In genomic region chr12:110850929-110851256, GRCm38 (mm10) we compare ENCODE assay signal across 8 mouse cellular contexts. TPM values are rescaled to one million over a fixed set of nuclear protein-coding genes. Genes with fewer than 3 reads are reported as not detected.
DNase-seq lines count a peak whose midpoint lies in the region; ATAC-seq and TF ChIP-seq lines count a peak whose summit lies in the region.

No protein-coding gene starts in this region.

- peak overlapping the region; percentile 84 for H3K4me2 ChIP-seq in lung, embryonic 14.5 days
- H3K4me2 ChIP-seq in embryonic facial prominence, embryonic 12.5 days (replicated peaks): peak overlapping the region; percentile 79
- H3K4me2 ChIP-seq in intestine, embryonic 16.5 days (ENCODE audit: low read depth, low read length): peak overlapping the region; percentile 67
- peak overlapping the region; percentile 81 for H3K4me2 ChIP-seq in neural tube, embryonic 12.5 days (replicated peaks)

- no peaks in the 10 kb centered on the region for H3K27me3 ChIP-seq in lung, embryonic 14.5 days (ENCODE audit: insufficient read depth, low read length)
- H3K27me3 ChIP-seq in embryonic facial prominence, embryonic 12.5 days: 0 out of 2 replicates have a peak, but pooled peaks cover 5% of the 10 kb centered on the region
- H3K27me3 ChIP-seq in intestine, embryonic 16.5 days (replicated peaks; ENCODE audit: control insufficient read depth, insufficient read depth, low read length): no peaks in the 10 kb centered on the region
- no peaks in the 10 kb centered on the region for H3K27me3 ChIP-seq in neural tube, embryonic 12.5 days (replicated peaks)

- DNase-seq in lung, embryonic 14.5 days: peak; percentile 44
- DNase-seq in lung, postnatal 36 days: no peak
- no peak for DNase-seq in urinary bladder, postnatal 14 days (ENCODE audit: low spot score)
- DNase-seq in right cerebral cortex, postnatal 4 days: no peak
- DNase-seq in T-cell, adult 2 months (ENCODE audit: low spot score): no peak

- H3K27ac ChIP-seq in lung, embryonic 14.5 days (ENCODE audit: low read depth): peak overlapping the region; percentile 72
- H3K27ac ChIP-seq in embryonic facial prominence, embryonic 12.5 days: peak overlapping the region; percentile 80
- peak overlapping the region; percentile 58 for H3K27ac ChIP-seq in intestine, embryonic 16.5 days (ENCODE audit: low read length)
- H3K27ac ChIP-seq in neural tube, embryonic 12.5 days: no peak overlapping the region

- 11% methylated on average over 9 of the region's 9 CpGs for WGBS in lung, embryonic 14.5 days
- WGBS in embryonic facial prominence, embryonic 12.5 days: 17% methylated on average over 9 of the region's 9 CpGs
- WGBS in intestine, embryonic 16.5 days: 12% methylated on average over 9 of the region's 9 CpGs
- WGBS in neural tube, embryonic 12.5 days: 18% methylated on average over 9 of the region's 9 CpGs

- H3K9me3 ChIP-seq in lung, embryonic 14.5 days (ENCODE audit: low read depth, low read length): no peaks in the 10 kb centered on the region
- no peaks in the 10 kb centered on the region for H3K9me3 ChIP-seq in embryonic facial prominence, embryonic 12.5 days
- no peaks in the 10 kb centered on the region for H3K9me3 ChIP-seq in intestine, embryonic 16.5 days (ENCODE audit: control insufficient read depth, low read length)
- no peaks in the 10 kb centered on the region for H3K9me3 ChIP-seq in neural tube, embryonic 12.5 days

- peaks cover 10% of the 10 kb centered on the region for H3K36me3 ChIP-seq in lung, embryonic 14.5 days (ENCODE audit: insufficient read depth)
- peaks cover 13% of the 10 kb centered on the region for H3K36me3 ChIP-seq in embryonic facial prominence, embryonic 12.5 days
- no peaks in the 10 kb centered on the region for H3K36me3 ChIP-seq in intestine, embryonic 16.5 days (ENCODE audit: control insufficient read depth, insufficient read depth, low read length)
- peaks cover 10% of the 10 kb centered on the region for H3K36me3 ChIP-seq in neural tube, embryonic 12.5 days

- peak overlapping the region; percentile 87 for H3K9ac ChIP-seq in lung, embryonic 14.5 days
- H3K9ac ChIP-seq in embryonic facial prominence, embryonic 12.5 days: peak overlapping the region; percentile 95
- H3K9ac ChIP-seq in intestine, embryonic 16.5 days (ENCODE audit: low read depth, low read length): peak overlapping the region; percentile 89
- peak overlapping the region; percentile 96 for H3K9ac ChIP-seq in neural tube, embryonic 12.5 days

- H3K4me3 ChIP-seq in lung, embryonic 14.5 days (ENCODE audit: low read depth, low read length): peak overlapping the region; percentile 91
- peak overlapping the region; percentile 93 for H3K4me3 ChIP-seq in embryonic facial prominence, embryonic 12.5 days
- H3K4me3 ChIP-seq in intestine, embryonic 16.5 days (ENCODE audit: low read length): peak overlapping the region; percentile 76
- peak overlapping the region; percentile 96 for H3K4me3 ChIP-seq in neural tube, embryonic 12.5 days

- no peak for ATAC-seq in lung, embryonic 14.5 days (ENCODE audit: insufficient read depth)
- ATAC-seq in embryonic facial prominence, embryonic 12.5 days (ENCODE audit: insufficient number of reproducible peaks, insufficient read depth, low FRiP score, low TSS enrichment): no peak
- peak; percentile 29 for ATAC-seq in intestine, embryonic 16.5 days
- ATAC-seq in neural tube, embryonic 12.5 days (ENCODE audit: low FRiP score, low read depth): no peak

- H3K4me1 ChIP-seq in lung, embryonic 14.5 days (ENCODE audit: insufficient read depth): peaks cover 10% of the 10 kb centered on the region
- peaks cover 12% of the 10 kb centered on the region for H3K4me1 ChIP-seq in embryonic facial prominence, embryonic 12.5 days
- H3K4me1 ChIP-seq in intestine, embryonic 16.5 days (ENCODE audit: control insufficient read depth, insufficient read depth, low read length): peaks cover 21% of the 10 kb centered on the region
- H3K4me1 ChIP-seq in neural tube, embryonic 12.5 days: peaks cover 13% of the 10 kb centered on the region

- TF ChIP-seq CTCF in lung, embryonic 14.5 days (IDR thresholded peaks at IDR 0.05; ENCODE audit: low read depth): no peak

RNA-seq across cellular contexts. Expression of gene Zfp839, which starts 0.8 kb away (rescaled TPM):
- polyA plus RNA-seq in lung, embryonic 14.5 days (2014; fragmentation: Nextera tagmentation; extraction: Ambion mirVana): 4.4 and 5.2 TPM in 2 replicates
- polyA plus RNA-seq in embryonic facial prominence, embryonic 12.5 days (2016; fragmentation: Nextera tagmentation; extraction: Ambion mirVana): 8.9 and 9.0 TPM in 2 replicates
- 3.7 and 4.9 TPM in 2 replicates for polyA plus RNA-seq in intestine, embryonic 16.5 days (2015; fragmentation: Nextera tagmentation; extraction: Ambion mirVana)
- polyA plus RNA-seq in neural tube, embryonic 12.5 days (2016; fragmentation: Nextera tagmentation; extraction: Ambion mirVana): 5.7 and 5.9 TPM in 2 replicates

RNA-seq across cellular contexts. Expression of gene Mok, which starts 10.2 kb away (rescaled TPM):
- 5.8 and 5.9 TPM in 2 replicates for polyA plus RNA-seq in lung, embryonic 14.5 days (2014; fragmentation: Nextera tagmentation; extraction: Ambion mirVana)
- 6.2 and 7.2 TPM in 2 replicates for polyA plus RNA-seq in embryonic facial prominence, embryonic 12.5 days (2016; fragmentation: Nextera tagmentation; extraction: Ambion mirVana)
- 1.7 and 2.9 TPM in 2 replicates for polyA plus RNA-seq in intestine, embryonic 16.5 days (2015; fragmentation: Nextera tagmentation; extraction: Ambion mirVana)
- polyA plus RNA-seq in neural tube, embryonic 12.5 days (2016; fragmentation: Nextera tagmentation; extraction: Ambion mirVana): 9.7 and 10.2 TPM in 2 replicates

RNA-seq across cellular contexts. Expression of gene Cinp, which starts 38.1 kb away (rescaled TPM):
- polyA plus RNA-seq in lung, embryonic 14.5 days (2014; fragmentation: Nextera tagmentation; extraction: Ambion mirVana): 91.8 and 94.0 TPM in 2 replicates
- 70.0 and 75.6 TPM in 2 replicates for polyA plus RNA-seq in embryonic facial prominence, embryonic 12.5 days (2016; fragmentation: Nextera tagmentation; extraction: Ambion mirVana)
- polyA plus RNA-seq in intestine, embryonic 16.5 days (2015; fragmentation: Nextera tagmentation; extraction: Ambion mirVana): 65.0 and 72.7 TPM in 2 replicates
- polyA plus RNA-seq in neural tube, embryonic 12.5 days (2016; fragmentation: Nextera tagmentation; extraction: Ambion mirVana): 65.3 and 68.3 TPM in 2 replicates

RNA-seq across cellular contexts. Expression of gene Tecpr2, which starts 38.2 kb away (rescaled TPM):
- polyA plus RNA-seq in lung, embryonic 14.5 days (2014; fragmentation: Nextera tagmentation; extraction: Ambion mirVana): 4.0 and 5.2 TPM in 2 replicates
- 5.7 and 6.2 TPM in 2 replicates for polyA plus RNA-seq in embryonic facial prominence, embryonic 12.5 days (2016; fragmentation: Nextera tagmentation; extraction: Ambion mirVana)
- 2.2 and 2.4 TPM in 2 replicates for polyA plus RNA-seq in intestine, embryonic 16.5 days (2015; fragmentation: Nextera tagmentation; extraction: Ambion mirVana)
- 7.2 and 7.6 TPM in 2 replicates for polyA plus RNA-seq in neural tube, embryonic 12.5 days (2016; fragmentation: Nextera tagmentation; extraction: Ambion mirVana)
